Mouse (Mus musculus) layer of hippocampus, postnatal 10 days (tissue): ENCODE measurements at regions not wholly inside any gene's neighbourhood (a gene's known extent, or its start where the extent isn't known, plus 50 kb on each side); places are given as distances from the start of the nearest gene placed in this dataset.
"Not testable (repeated sequence)": the region's sequence is repeated elsewhere in the genome, so short reads cannot be mapped to it uniquely, and the experiment has no call there.

Experiments
- DNase-seq, 2 experiments: peaks; one replicate each; pipeline ENCODE4 v3.0.0; 2021; ENCODE audit warnings: low spot score in 2 of 2

DNA sequence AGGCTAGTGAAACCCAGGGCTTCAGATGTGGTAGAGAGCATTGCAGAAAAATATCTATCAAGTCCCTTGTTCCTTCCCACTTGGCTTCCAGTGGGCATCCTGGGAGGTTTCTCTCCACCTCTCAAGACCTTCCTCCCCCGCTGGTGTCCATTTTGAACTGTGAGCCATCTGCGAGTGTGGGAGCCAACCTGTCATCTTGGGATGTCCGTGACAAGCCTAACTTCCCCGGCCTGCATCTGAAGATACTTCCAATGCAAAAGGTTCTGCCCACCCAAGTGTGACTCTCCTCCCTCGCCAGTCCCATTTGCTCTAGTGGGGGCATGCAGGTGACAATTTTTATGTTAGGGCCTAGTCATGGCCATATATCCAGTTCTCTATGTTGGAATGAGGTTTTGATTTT is 208.2 kb upstream of the Gm10131 start:
- DNase-seq = no peak

- DNase-seq = no peak
Measured at GRCm38 (mm10) chr8:34315233-34315632, 203.7 kb upstream of the Gm10131 start.

DNA sequence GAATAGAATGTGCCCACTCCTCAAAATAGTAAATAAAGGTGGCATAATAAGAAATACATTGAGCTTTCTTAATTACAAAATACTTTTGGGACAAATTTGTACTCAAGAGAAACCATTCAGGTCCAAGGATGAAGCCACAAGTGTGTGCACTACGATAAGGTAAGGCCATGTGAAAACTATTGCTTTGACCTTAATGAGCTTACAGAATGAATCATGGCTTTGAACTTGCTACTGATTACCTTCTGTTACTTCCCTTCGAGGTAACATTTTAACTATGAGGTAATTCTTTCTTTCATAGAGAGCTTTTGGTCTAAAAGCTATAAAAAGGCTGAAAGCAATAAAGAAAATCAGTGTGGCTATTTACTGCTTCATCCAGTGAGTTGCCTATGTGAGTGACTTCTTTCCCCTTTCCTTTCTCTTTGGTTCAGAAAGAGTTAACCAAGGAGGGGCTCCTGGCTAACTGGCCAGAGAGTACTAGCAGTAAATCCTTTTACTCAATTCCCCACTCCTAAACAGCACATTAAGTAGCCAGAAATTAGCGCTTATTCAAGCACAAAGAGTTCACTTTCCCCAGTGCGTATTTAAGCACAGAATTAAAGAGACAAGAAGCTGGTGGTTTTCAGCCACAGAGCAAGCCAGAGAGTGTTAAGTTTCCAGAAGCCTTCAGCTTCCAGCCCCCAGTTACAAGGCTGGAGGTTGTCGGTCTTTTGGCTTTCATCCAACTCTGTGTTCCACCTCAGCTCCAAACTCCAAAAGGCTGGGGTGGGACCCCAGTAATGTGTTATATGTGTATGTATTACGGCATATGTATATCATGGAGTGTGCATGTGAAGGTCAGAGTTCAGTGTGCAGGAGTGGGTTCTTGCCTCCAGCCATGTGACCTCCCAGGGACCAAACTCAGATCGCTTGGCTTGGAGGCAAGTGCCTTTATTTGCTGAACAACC is 194.3 kb upstream of the Gm10131 start:
- DNase-seq = no peak

DNA sequence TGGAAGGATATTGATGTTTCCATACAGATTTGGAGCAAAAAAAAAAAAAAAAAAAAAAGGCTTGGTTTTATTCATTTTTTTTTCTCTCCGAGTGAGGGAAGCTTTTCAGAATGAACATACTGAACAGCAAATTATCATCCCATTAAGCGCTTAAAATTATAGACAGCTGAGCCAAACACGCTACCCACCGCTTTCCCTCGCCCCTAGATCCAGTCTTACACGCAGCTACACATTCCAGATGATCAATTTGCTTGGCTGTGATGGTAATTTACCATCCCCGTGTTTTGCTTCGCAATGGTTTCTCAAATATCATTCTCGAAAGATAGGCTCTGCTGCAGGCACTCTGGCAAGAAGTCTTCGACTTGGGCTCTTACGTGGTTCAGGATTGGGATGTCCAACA is 192.3 kb upstream of the Gm10131 start:
- no peak for DNase-seq

GRCm38 (mm10) chr8:34300331-34300903 is 188.9 kb upstream of the Gm10131 start:
- DNase-seq = no peak

- DNase-seq = no peak
Measured at GRCm38 (mm10) chr8:34294721-34295120, 183.2 kb upstream of the Gm10131 start.

DNA sequence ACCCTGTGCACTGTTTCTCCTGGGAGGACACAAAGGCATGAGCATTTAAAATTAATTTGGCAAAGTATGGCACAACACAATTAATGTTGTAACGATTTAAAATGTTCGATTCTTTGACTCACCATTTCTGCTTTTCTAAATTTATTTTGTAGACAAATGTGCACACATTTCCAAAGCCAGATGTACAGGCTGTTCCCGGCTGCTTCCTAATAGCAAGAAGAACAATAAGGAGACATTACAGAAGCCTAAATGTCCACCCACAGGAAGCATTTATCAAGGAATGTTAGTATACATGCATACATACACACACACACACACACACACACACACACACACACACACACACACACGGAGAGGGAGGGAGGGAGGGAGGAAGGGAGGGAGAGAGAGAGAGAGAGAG is 179.1 kb upstream of the Gm10131 start:
- no peak for DNase-seq

GRCm38 (mm10) chr8:34287801-34288200 is 176.3 kb upstream of the Gm10131 start:
- no peak for DNase-seq

GRCm38 (mm10) chr8:34284576-34284975 is 173.0 kb upstream of the Gm10131 start:
- DNase-seq = no peak

- no peak for DNase-seq
Measured at GRCm38 (mm10) chr8:34280433-34280832, 168.9 kb upstream of the Gm10131 start.

- no peak for DNase-seq
Measured at GRCm38 (mm10) chr8:34275977-34276660, 164.6 kb upstream of the Gm10131 start.

- not testable (repeated sequence) for DNase-seq
Measured at GRCm38 (mm10) chr8:34274796-34275195, 163.3 kb upstream of the Gm10131 start.

DNA sequence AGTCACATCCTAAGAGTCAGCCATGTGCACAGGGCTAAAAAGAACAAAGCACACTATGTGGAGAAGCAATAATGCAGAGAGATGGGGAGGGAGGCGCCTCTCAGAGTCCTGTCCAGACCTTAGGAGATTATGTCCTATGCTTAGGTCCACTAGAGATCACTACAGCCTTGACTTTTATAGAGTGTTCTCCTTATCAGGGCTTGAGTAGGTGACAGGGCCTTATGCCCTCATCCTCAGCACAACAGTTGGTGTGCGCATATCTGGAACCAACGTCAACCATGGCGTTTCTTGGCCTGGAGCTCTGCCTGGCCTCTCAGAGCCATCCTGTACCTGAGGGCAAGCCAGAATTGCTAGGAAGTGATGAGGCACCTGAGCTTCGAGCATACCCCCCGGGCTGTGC is 162.6 kb upstream of the Gm10131 start:
- no peak for DNase-seq

DNA sequence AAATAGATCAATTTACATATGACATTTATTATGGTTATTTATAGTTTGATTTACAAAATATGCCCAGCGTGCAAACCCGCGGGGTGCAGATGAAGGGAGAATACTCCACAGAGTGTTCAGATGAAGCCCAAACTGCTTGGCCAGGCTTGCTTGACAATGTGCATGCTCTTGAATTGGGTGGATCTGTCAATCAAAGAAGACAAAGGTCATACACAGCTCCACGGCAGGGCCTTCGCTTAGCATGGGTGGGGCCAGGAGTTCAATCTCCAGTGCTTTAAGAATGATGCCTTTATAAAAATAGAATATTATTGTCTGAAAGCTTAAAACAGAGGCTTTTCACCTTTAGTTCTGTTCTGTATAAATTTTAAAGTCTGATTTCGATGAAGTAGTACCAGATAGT is 158.3 kb upstream of the Gm10131 start:
- DNase-seq = no peak

DNA sequence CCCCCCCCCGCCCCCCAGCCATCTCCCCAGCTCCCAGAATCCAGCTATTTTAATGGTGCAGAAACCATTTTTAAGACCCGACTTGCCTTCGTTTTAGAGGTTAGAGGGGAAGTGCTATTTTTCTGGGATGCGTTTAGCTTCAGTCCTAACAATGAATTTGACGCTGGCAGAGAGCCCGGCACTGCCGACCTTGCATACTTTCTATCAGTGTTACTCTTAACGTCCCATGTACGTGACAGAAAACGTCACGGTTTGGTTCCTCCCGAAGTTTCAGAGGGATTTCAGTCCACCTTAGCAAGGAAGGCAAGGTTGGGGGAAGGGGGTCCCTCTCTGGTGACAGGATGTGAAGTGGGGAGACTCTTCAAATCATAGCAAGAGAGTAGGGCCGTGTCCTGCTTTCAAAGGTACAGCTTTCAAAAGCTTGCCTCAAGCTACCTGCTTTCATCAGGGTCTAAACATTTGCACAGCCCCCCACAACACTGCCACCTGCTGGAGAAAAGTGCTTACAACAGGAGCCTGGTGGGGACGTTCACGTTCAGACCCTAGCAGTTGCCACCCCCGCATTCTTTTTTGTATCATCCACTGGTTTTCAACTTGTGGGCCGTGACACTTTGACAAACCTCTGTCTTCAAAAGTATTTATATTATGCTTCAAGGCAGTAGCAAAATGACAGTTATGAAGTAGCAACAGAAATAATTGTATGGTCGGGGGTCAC is 157.4 kb upstream of the Gm10131 start:
- DNase-seq = no peak

GRCm38 (mm10) chr8:34254978-34255377 is 143.4 kb upstream of the Gm10131 start:
- no peak for DNase-seq

- no peak for DNase-seq
Measured at GRCm38 (mm10) chr8:34251934-34252333, 140.4 kb upstream of the Gm10131 start.

DNA sequence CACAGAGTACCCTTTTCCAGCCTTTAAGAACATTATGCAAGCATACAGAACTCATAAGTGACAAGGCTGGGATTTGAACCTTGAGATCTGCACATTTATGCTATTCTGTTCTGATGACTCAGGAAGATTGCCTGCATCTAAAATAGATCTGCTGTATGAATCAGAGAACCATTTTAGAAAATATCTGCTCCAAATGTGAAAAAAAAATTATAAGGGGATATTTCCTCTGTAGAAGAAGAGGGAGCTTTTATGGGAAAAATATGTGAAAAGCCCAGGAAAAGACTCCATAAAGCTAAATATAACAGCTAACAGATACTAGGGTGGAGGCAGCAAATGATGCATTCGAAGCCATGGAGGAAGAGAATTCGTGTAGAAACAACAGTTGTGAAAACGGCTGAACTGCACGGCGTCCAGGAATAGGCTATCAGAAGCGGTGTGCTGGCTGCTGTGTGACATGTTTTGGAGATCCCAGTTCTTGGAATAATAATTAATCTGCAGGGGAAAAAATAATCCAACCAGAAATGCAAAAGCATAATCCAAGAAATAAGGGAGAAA is 127.9 kb upstream of the Gm10131 start:
- no peak for DNase-seq

DNA sequence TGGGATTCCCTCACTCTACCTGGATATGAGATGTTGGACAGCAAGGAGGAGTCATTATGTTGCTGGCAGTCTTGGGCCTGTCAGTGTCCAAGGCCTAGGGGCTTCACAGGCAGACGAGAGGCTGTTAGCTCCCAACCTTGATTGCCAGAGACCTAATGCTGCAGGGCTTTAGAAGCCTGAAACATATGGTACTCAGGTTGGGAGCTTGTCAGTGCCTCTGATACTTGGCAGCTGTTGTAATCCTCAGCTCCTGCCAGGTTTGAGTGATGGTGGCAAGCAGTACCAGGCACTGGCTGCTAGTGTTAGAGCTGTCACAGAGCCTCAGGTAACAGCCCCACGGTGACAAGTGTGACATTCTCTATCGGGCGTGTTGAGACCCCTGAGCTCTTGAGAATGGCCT is 122.2 kb upstream of the Gm10131 start:
- no peak for DNase-seq

- no peak for DNase-seq
Measured at GRCm38 (mm10) chr8:34229477-34229876, 117.9 kb upstream of the Gm10131 start.
